Mouse (Mus musculus) gastrocnemius, adult 8-10 months (tissue): ENCODE results near the gene Vhl. TPM values are rescaled to one million over a fixed set of nuclear protein-coding genes. Genes with fewer than 3 reads are reported as not detected.
"Not testable (repeated sequence)": the region's sequence is repeated elsewhere in the genome, so short reads cannot be mapped to it uniquely, and the experiment has no call there.

Experiments
- DNase-seq, 2 experiments: peaks; one replicate each; pipeline ENCODE4 v3.0.0; 2022; ENCODE audit warnings: low spot score in 2 of 2
- total RNA-seq, 4 experiments: library from RNA; stranded (reverse); gene quantifications; 2 replicates each; pipeline ENCODE4 v1.2.4; 2022

The Vhl gene
- total RNA-seq, 4 experiments from 2014 or later: 5.3 to 7.3 (median 6.2) TPM

DNA sequence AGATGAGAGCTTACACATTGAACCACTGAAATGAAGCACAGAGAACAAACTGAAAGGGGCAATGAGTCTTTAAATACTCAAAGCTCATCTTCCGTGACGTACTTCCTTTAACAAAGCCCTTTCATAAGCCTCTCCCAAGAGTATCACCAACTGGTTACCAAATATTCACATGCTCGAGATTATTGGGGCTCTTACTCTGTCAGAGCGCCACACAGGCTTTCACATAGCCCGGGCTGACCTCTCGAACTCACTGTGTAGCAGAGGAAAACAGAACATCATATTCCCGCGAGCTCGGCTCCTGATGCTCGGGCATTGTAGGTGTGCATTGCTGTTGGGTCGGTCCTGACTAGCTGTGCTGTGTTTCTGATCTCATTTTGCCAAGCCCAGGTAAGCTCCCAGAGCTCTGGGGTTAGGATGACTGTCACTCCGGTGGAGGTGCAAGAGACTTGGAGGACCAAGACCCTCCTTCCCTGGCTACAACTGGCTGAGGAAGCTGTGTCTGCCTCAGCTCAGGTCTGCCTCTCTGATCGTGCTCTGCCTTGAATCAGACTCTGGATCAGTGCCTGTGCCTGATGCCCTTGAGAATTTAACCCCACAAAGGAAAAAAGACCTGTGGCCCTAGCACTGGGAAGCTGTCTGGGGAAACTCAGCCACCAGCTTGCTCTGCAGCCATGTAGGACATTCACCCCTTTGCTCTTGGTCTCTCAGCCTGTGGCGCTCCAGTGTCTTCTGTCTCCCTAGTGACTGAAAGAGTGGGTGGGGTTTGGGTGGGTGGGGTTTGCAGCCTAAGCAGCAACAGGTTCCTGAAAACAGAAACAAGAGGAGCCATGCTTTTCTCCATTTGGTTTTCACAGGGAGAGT is 37.0 kb downstream of the Vhl start:
- DNase-seq: no peak

DNA sequence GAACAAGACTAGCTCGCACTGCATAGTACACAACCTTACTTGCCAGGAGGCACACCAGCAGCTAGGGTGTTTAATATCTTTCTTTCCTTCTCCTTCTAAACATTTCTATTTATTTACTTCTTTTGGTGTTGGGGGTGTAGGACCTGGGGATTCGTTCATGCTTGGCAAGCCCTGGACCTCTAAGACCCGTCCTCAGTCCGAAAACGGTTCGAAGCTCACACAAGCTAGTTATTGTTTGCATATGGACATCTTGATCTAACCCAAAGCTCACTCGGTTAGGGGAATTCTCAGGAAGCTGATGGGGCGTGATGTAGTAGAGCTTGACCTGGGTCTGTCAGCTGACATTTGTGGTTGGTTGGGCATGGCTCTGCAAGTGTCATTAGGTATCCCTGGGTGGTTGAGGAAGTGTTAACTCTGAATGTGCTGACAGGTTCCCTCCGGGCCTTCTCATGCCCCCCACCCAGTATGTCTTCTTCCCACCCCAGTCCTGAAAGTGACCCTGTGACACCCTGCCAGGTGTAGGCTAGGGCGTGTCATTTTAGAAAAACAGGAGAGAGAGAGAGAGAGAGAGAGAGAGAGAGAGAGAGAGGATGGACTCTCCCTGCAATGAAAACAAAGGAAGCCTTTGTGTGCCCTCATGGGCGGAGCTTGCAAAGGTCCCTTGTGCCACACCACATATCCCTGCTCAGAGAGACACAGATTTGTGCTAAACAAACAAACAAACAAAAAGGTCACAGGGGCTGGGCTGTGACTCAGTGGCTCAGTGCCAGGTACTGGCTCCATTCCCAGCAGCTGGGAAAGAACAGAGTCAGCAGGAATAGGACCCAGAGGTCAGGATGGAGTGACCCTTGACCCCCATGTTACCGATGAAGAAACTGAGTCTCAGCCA is 37.8 kb downstream of the Vhl start:
- no peak for DNase-seq

GRCm38 (mm10) chr6:113662964-113663700 is 39.4 kb downstream of the Vhl start:
- no peak for DNase-seq

- DNase-seq: no peak
Measured at GRCm38 (mm10) chr6:113664305-113664704, 40.5 kb downstream of the Vhl start.

- no peak for DNase-seq
Measured at GRCm38 (mm10) chr6:113667611-113668122, 43.9 kb downstream of the Vhl start.

- no peak for DNase-seq
Measured at GRCm38 (mm10) chr6:113668287-113669154, 44.8 kb downstream of the Vhl start.

DNA sequence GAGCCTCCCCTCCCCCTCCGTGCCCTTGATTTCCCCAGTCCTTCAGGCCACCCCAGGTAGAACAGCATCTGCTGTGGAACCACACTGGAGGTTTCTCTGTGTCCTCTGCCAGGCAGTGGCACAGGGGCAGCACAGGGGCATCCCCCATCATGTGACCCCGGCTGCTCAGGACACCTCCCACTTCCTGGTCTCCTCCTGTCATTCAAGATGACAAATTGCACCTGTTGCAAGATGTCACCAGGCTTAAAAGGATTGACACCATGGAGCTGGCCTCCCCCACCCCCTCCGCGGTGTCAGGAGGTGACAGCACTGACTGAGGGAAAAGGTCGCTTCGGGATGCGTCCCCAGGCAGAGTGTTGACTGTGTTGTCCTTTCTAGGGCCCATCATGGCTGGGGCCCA is 46.1 kb downstream of the Vhl start:
- no peak for DNase-seq

GRCm38 (mm10) chr6:113672029-113672428 is 48.3 kb downstream of the Vhl start:
- DNase-seq: not testable (repeated sequence)

GRCm38 (mm10) chr6:113672989-113673388 is 49.2 kb downstream of the Vhl start:
- DNase-seq: no peak

DNA sequence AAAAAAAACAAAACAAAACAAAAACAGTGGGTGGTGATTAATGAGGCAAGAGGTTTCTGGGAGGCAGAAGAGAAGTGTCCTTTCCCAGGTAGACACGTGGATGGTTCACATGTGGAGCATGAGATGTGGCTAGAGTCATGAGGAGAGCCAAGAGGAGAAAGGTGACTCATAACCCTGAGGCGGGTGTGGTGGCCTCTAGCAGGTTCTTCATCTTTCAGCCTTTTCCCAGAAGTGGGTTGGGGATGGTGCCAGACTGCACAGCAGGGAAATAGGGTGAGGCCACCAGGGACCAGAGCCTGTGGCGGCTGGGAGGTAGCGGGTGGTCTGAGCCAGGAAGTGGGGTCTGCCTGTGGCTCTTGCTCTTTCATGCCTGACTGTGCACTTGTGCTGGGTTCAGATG is 51.5 kb downstream of the Vhl start:
- DNase-seq: no peak

DNA sequence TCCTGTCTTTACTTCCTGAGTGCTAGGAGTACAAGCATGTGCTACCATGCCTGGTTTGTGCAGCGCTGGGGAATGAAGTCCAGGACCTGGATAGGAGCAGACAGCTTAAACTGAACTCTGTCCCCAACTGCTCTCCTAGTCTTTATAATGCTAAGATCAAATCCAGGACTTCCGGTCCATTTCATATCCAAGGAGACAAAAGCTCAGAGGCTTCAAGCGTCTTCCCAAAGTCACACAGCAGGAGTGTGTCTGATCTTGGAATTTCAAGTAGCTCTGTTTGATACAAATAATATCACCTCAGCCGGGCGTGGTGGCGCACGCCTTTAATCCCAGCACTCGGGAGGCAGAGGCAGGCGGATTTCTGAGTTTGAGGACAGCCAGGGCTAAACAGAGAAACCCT is 52.2 kb downstream of the Vhl start:
- DNase-seq: no peak

- no peak for DNase-seq
Measured at GRCm38 (mm10) chr6:113677070-113677734, 53.4 kb downstream of the Vhl start.

GRCm38 (mm10) chr6:113678246-113679012 is 54.7 kb downstream of the Vhl start:
- no peak for DNase-seq

- no peak for DNase-seq
Measured at GRCm38 (mm10) chr6:113679993-113680566, 56.3 kb downstream of the Vhl start.

Other genes starting within 250 kb of the Vhl start
- gene Tada3, start 246.1 kb upstream of the Vhl start, total RNA-seq: 10 to 100 TPM; 11.6 to 17.1 (median 14.0) TPM
- 10 to 100 TPM; 50.8 to 57.8 (median 55.8) TPM for gene Arpc4, start 245.8 kb upstream of the Vhl start, total RNA-seq
- gene Ttll3, start 234.7 kb upstream of the Vhl start, total RNA-seq: under 1 TPM; 0.27 to 0.94 (median 0.83) TPM
- gene Rpusd3, start 204.6 kb upstream of the Vhl start, total RNA-seq: 10 to 100 TPM in 1 of 4 experiments, 1 to 10 TPM in 3; 5.9 to 12.8 (median 6.8) TPM
- 10 to 100 TPM in 3 of 4 experiments, 1 to 10 TPM in 1; 3.8 to 35.8 (median 19.8) TPM for gene Cidec, start 188.2 kb upstream of the Vhl start, total RNA-seq
- gene Jagn1, start 181.4 kb upstream of the Vhl start, total RNA-seq: 10 to 100 TPM; 27.4 to 30.4 (median 29.1) TPM
- gene Il17re, start 165.5 kb upstream of the Vhl start, total RNA-seq: under 1 TPM; 0.12 to 0.44 (median 0.28) TPM
- gene Il17rc, start 152.5 kb upstream of the Vhl start, total RNA-seq: 1 to 10 TPM; 3.9 to 7.5 (median 4.7) TPM
- 10 to 100 TPM; 46.7 to 56.2 (median 49.2) TPM for gene Creld1, start 140.7 kb upstream of the Vhl start, total RNA-seq
- gene Prrt3, start 122.0 kb upstream of the Vhl start, total RNA-seq: not detected
- 10 to 100 TPM; 51.5 to 58.0 (median 55.0) TPM for gene Emc3, start 92.3 kb upstream of the Vhl start, total RNA-seq
- gene Fancd2, start 92.3 kb upstream of the Vhl start, total RNA-seq: under 1 TPM in 3 of 4 experiments, not detected in 1; 0.07 to 0.24 (median 0.24) TPM
- not detected for gene Fancd2os, start 23.2 kb upstream of the Vhl start, total RNA-seq
- gene Brk1, start 19.2 kb upstream of the Vhl start, total RNA-seq: 10 to 100 TPM; 37.5 to 44.8 (median 44.1) TPM
- gene Irak2, start 14.5 kb downstream of the Vhl start, total RNA-seq: 1 to 10 TPM; 3.3 to 7.4 (median 4.7) TPM
- 10 to 100 TPM; 41.0 to 65.6 (median 53.0) TPM for gene Tatdn2, start 73.1 kb downstream of the Vhl start, total RNA-seq
- not detected for gene Ghrl, start 95.9 kb downstream of the Vhl start, total RNA-seq
- gene Sec13, start 116.8 kb downstream of the Vhl start, total RNA-seq: 10 to 100 TPM; 71.3 to 73.9 (median 71.7) TPM